Mouse (Mus musculus) naive thymus-derived CD4-positive, alpha-beta T cell, adult 2 months (primary cell): ENCODE results near the gene Ptcd3.

Source experiments
- DNase-seq: peaks from one replicate; pipeline ENCODE4 v3.0.0-alpha.2; 2011; ENCODE audit warnings: low read depth

The Ptcd3 gene

GRCm38 (mm10) chr6:71908481-71909381, at the start of gene Ptcd3, which contains the start of gene Polr1a:
Ptcd3 (minus strand) TSS chr6:71908750.
Polr1a (plus strand) TSS chr6:71909053.
- peak; percentile 97 for DNase-seq

GRCm38 (mm10) chr6:71951192-71951591, 42.6 kb upstream of the Ptcd3 start:
- DNase-seq, result no peak

DNA sequence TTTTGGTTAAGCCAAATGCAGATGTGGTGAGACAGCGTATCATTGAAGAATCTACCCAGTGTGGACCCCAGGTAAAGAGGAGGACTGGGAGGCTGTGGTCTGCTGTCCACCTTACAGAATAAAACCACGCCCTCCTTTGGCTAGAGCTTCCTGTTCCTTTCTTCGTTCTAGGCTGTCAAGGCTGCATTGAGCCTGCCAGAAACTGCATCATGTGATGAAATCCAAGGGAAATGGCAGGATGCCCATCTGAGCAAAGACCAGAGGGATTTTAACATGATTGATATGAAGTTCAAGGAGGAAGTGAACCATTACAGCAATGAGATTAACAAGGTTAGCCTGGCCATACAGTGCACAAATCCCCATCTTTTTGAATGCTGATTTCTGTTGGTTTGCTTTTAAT, 42.0 kb upstream of the Ptcd3 start:
- no peak for DNase-seq

DNA sequence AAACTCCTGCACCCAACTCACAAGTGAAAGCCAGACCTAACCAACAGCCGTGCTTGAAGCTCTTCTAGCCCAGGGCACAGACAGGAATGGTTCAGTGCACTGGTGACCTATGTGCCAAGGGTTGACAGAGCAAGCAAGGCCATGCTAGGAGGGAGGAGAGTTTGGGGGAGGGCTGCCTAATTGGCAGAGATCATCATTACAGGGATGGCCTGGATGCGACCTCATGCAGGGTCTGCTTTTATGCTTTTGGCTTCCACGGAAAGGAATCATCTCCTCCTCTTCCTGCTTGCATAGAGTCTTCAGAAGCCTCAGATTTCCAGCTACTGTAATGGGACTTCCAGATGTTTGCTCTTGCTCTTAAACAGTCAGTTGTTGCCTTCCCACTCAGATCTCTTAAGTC, 41.2 kb upstream of the Ptcd3 start:
- no peak for DNase-seq

- DNase-seq, result no peak
These were observed 37.6 kb upstream of the Ptcd3 start for GRCm38 (mm10) chr6:71946121-71946520.

GRCm38 (mm10) chr6:71945101-71945500, 36.6 kb upstream of the Ptcd3 start:
- DNase-seq, result no peak

DNA sequence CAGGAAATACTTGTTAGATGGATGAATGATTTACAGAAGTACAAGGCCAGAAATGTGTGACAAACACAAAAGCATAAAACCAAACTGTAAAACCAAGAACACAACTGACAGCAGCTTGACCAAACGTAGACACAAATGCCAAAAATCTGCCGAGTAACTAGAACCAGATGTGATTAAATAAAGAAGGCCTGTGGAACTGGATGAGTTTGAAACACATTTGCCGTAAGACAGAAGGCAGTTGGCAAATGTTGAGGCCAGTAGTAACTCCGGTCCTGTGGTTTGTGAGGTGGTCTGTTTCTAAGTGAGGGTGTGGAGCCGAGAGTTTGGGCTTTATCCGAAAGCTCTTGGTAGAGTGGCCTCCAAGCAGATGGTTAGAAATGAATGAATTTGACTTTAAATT, 32.4 kb upstream of the Ptcd3 start:
- DNase-seq, result no peak

DNA sequence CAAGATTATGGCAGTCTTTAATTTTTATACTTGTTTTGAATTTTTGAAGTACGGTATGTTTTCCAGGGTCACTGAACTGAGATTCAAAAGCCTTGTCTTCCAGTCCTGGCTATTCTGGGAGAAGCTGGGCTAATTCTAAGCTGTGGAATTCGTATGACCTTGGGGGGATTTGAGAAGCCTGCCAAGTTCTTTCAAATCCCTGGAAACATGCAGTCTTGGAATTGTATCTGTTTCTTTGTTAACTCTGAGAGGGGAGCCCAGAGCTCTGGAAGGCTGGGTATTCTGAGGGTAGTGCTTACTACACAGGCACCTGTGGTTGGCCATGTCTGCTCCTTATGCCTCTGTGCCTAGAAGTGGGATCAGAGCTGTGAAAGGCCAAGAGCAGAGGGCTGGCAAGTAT, 27.2 kb upstream of the Ptcd3 start:
- no peak for DNase-seq

DNA sequence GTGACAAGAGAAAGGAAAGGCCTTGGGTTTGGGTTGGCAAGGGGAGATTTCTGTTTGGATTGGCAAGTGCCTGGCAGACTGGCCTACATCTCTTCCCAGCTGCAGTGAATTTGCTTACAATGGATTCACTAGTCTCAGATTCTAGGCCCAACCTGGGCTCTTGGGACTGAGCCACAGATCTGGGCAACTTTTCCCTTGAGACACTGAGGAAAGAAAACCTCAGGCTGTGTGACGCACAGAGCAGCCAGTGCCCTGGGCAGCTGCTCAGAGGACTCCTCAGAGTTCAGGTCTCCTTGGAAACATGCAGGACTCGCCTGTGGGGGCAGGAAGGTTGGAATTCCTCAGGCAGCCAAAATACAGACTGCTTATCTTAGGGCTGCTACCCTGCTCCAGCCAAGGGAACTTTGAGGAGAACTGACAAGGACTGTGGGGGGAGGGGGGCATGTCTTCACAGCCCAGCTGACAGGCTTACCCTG, 25.6 kb upstream of the Ptcd3 start:
- DNase-seq, result no peak

- no peak for DNase-seq
These were observed 23.8 kb upstream of the Ptcd3 start for GRCm38 (mm10) chr6:71932347-71932746.

GRCm38 (mm10) chr6:71930830-71931437, 22.4 kb upstream of the Ptcd3 start:
- DNase-seq, result no peak

DNA sequence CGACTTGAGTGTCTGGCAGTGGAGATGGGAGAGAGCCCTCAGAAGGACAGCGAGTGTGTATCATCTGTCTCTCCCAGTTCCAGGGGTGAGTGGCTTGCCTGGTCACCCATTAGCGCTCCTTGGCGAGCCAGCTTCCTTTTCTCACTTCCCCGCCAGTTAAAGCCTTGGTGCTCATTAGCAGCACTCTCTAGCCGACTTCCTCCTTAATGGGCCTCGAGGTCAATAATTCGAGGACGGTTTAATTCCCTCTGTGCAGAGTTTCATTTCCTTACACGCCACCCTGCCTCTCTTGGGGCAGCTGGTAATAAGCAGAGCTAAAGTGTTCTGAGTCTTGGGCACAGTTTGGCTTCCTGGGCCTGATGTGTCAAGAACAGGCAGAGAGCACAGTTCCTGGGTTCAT, 21.5 kb upstream of the Ptcd3 start:
- DNase-seq, result no peak

DNA sequence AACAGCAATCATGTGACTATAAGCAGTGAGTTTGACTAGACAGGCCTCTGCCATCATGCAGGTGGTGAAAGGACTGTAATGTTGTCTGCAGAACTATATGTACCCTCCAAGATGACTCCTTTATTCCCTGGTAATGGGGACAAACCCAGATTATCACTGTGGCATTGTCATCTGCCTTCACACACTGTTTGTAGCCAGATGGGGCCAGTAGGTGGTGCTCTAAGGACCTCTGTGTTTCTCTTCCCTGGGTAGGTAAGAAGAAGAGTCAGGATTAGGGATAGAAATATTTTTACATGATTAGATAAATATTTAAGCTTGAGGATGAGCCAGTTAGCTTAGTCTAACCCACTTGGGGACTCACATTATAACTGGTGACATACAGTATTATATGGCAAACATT, 19.4 kb upstream of the Ptcd3 start:
- peak; percentile 49 for DNase-seq

DNA sequence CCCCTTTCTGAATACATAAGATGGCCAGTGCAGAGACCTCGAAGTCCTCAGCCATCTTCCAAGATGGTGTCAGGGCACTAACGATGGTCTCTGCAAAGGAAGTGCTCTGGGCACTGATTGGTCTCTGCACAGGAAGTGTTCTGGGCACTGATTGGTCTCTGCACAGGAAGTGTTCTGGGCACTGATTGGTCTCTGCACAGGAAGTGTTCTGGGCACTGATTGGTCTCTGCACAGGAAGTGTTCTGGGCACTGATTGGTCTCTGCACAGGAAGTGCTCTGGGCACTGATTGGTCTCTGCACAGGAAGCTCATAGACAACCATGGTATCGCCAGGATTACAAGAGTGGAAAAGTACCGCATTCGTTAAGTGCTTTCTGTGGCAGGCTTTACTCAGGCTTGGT, 16.7 kb upstream of the Ptcd3 start:
- DNase-seq, result peak; percentile 41

DNA sequence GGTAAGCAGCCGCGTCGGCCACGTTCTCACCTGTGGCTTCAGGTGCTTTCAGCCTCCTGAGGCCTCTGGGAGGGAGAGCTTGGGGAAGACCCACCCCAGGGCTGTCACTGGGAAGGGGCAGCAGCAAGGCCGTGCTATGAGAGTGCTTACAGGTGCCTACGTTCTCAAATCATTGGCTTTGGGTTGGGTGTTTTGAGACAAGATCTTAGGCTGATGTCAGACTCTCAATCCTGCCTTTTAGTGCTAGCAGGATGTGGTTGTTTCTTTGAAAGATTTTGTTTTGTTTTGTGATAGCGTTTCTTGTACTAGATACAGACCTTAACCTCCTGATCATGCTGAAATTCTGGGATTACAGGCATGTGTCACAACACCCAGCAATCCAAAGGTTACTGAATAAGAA, 12.2 kb upstream of the Ptcd3 start:
- peak; percentile 82 for DNase-seq

DNA sequence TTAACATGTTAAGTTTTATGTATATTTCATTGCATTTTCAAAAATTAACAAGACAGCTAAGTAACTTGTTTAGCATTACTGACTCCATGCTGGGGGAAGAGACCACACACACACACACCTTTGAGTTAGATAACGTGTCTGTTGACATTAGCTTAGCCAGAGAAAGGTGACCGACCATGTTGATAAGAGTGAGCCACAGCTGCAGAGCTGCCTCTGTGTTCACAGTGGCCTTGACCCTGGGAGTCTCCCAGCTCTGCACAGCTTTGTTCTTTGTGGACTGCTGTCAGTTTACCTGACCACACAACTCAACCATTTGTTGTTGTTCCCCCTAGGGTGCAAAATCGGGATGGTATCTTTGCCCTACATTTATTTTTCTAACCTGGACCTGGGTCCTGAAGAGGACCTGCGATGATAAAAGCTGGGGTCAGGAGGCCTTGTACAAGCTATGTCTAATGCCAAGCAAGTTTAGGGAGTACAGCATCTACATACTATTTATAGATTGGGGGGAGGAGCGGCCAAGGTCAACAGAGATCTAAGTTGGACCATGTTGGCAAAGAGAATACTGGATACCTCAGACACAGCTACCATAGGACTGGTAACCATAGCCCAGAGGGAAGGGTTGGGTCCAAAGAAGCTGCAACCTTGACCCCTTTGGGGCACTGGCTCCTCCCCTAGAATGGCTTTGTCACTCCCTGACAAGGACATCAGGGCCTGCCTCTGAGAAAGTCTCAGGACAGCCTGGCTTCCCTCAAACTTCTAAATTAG, 3.3 kb upstream of the Ptcd3 start:
- no peak for DNase-seq

DNA sequence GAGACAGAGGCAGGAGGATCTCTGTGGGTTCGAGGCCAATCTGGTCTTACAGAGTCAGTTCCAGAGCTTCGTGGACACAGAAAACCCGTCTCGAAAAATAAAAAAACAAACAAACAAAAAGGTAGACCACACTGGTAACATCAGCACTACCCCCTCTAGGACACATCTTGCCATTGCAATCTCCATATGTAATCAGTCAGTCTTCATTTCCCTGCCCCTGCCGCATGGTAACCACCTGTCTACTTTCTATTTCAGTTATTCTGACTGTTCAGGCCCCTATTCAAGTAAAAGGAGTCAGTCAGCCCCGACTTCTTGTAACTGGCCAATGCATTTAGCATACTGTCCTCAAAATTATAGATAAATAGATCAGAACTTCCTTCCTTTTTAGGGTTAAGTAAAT, 1.3 kb upstream of the Ptcd3 start:
- peak; percentile 55 for DNase-seq

DNA sequence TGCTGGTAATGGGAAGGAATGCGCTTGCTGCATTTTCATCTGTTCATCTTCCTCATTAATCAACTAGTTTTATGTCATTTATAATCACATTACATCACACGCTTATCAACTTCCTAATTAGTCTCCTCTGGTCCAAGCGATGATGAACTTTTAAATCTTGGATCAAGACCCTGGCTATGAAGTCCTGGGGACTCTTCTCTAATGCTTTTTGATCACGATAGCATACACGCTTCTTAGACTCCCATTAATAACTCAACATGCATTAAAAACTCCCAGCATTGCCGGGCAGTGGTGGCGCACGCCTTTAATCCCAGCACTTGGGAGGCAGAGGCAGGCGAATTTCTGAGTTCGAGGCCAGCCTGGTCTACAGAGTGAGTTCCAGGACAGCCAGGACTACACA, 834 bp upstream of the Ptcd3 start:
- DNase-seq, result no peak

DNA sequence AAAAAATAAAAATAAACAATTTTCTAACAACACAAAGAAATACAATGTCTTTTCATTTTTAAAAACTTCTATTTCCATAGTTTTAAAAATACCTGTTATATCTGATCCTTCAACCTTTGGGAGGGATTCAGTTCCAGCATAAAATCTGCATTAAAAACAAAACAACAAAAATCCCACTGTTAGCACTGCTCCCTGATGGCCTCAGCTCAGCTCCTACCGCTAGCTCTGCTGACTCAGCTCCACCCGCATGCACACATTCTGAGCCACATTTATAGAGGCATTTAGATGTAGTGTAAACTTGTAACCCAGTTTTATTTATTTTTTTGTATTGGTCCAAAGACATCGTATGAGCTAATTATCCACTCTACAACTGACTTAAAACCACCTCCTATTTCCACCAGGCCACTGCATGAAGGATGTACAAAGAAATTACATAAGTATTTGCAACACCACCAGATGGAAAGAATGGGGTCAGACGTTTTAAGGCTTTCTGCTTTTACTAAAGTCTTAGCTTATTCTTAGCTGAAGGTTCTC, 781 bp downstream of the Ptcd3 start:
- DNase-seq, result no peak

- no peak for DNase-seq
These were observed 15.3 kb downstream of the Ptcd3 start for GRCm38 (mm10) chr6:71893263-71893662.

DNA sequence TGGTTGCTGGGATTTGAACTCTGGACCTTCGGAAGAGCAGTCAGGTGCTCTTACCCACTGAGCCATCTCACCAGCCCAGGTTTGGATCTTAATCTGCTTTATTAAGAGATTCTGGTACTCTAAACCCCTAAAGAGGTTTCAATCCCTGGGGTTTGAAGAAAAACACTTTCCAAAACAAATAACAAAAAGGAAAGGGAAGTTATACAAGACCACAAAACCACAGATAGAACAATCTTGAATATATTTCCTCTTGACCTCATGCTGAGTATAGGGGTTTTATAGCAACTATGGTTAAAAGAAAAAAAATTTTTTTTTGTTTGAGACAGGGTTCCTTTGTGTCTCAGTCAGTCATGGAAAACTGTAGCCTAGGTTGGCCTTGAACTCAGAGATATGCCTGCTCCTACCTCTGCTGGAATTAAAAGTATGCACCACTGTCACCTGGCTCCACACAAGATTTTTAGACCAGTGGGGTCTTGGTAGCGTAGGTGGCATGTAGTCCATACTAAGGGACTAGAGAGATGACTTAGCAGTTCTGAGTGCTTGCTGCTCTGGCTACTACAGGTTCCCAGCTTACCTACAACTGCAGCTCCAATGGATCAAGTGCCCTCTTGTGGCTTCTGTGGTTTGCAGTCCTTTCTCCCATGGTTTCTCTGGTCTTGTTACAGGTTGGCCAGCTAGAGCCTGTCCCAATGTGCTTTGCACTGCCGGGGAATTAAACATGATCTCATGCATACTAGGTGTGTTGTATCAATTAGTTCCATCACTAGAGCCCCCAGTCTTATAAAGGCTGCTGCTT, 30.4 kb downstream of the Ptcd3 start:
- peak; percentile 21 for DNase-seq

GRCm38 (mm10) chr6:71871396-71871795, 37.2 kb downstream of the Ptcd3 start:
- DNase-seq, result peak; percentile 44
